Mouse (Mus musculus) C2C12 (cell line): ENCODE measurements at regions not wholly inside any gene's neighbourhood (a gene's known extent, or its start where the extent isn't known, plus 50 kb on each side); places are given as distances from the start of the nearest gene placed in this dataset.
"Not testable (repeated sequence)": the region's sequence is repeated elsewhere in the genome, so short reads cannot be mapped to it uniquely, and the experiment has no call there.

Experiments
- H3K27me3 ChIP-seq: one replicate; pipeline ENCODE4 v1.6.1; 2011; ENCODE audit not compliant: control insufficient read depth, insufficient read depth, insufficient read length
- H3K36me3 ChIP-seq: one replicate; pipeline ENCODE4 v1.6.1; 2011; ENCODE audit not compliant: control insufficient read depth, insufficient read depth
- H3K4me3 ChIP-seq: one replicate; pipeline ENCODE4 v1.5.1; 2011; ENCODE audit warnings: mild to moderate bottlenecking, control low read depth; ENCODE audit not compliant: poor library complexity, insufficient read depth, severe bottlenecking
- H3K79me2 ChIP-seq: one replicate; pipeline ENCODE4 v1.6.1; 2011; ENCODE audit not compliant: control insufficient read depth, insufficient read depth
- H3K79me3 ChIP-seq: one replicate; pipeline ENCODE4 v1.6.1; 2011; ENCODE audit warnings: low read depth, control low read depth
- H3ac ChIP-seq: one replicate; pipeline ENCODE3; 2011; ENCODE audit warnings: low read depth; ENCODE audit not compliant: control insufficient read depth, insufficient read length
- CEBPB ChIP-seq: IDR thresholded peaks from one replicate; pipeline ENCODE4 v1.6.1; 2011; ENCODE audit warnings: low read depth, mild to moderate bottlenecking, control low read depth, moderate library complexity
- CTCF ChIP-seq: IDR thresholded peaks from one replicate; pipeline ENCODE4 v1.5.1; 2011; ENCODE audit not compliant: control insufficient read depth, insufficient read depth, insufficient read length
- FOSL1 ChIP-seq: IDR thresholded peaks from one replicate; pipeline ENCODE4 v1.8.0; 2011; ENCODE audit warnings: mild to moderate bottlenecking, low read length; ENCODE audit not compliant: poor library complexity, insufficient read depth, severe bottlenecking
- MAX ChIP-seq: IDR thresholded peaks from one replicate; pipeline ENCODE4 v1.6.1; 2011; ENCODE audit warnings: mild to moderate bottlenecking, control low read depth
- MYOD1 ChIP-seq: IDR thresholded peaks from one replicate; pipeline ENCODE4 v1.6.1; 2011; ENCODE audit warnings: low read depth; ENCODE audit not compliant: control insufficient read depth, insufficient read length
- MYOG ChIP-seq: IDR thresholded peaks from one replicate; pipeline ENCODE4 v1.6.1; 2011; ENCODE audit not compliant: control insufficient read depth, insufficient read length; ENCODE audit errors: extremely low read depth
- USF1 ChIP-seq: IDR thresholded peaks from one replicate; pipeline ENCODE4 v1.6.1; 2011; ENCODE audit warnings: low read depth, mild to moderate bottlenecking, control low read depth, moderate library complexity

GRCm38 (mm10) chr3:117191903-117192302 is 168.8 kb downstream of the Plppr4 start:
- TF ChIP-seq MAX = no peak
- TF ChIP-seq FOSL1 = no peak
- no peak for TF ChIP-seq CEBPB
- TF ChIP-seq USF1 = no peak
- TF ChIP-seq MYOD1 = no peak
- no peak for TF ChIP-seq MYOG
- Histone ChIP-seq H3K4me3 (no peak overlapping the region), H3ac (no peak overlapping the region), H3K79me3 (no peaks in the 10 kb centered on the region), H3K79me2 (no peaks in the 10 kb centered on the region), H3K36me3 (no peaks in the 10 kb centered on the region), H3K27me3 (no peaks in the 10 kb centered on the region)

GRCm38 (mm10) chr3:117188782-117189500 is 171.7 kb downstream of the Plppr4 start:
- H3ac ChIP-seq = no peak overlapping the region
- H3K79me3 ChIP-seq = no peaks in the 10 kb centered on the region
- TF ChIP-seq CTCF (no peak), MYOD1 (no peak), CEBPB (no peak), USF1 (no peak), MAX (no peak), MYOG (no peak), FOSL1 (no peak)
- no peaks in the 10 kb centered on the region for H3K36me3 ChIP-seq
- no peak overlapping the region for H3K4me3 ChIP-seq
- H3K27me3 ChIP-seq = no peaks in the 10 kb centered on the region
- no peaks in the 10 kb centered on the region for H3K79me2 ChIP-seq

- Histone ChIP-seq H3K4me3 (no peak overlapping the region), H3K36me3 (no peaks in the 10 kb centered on the region), H3K79me2 (no peaks in the 10 kb centered on the region), H3K79me3 (no peaks in the 10 kb centered on the region), H3K27me3 (no peaks in the 10 kb centered on the region), H3ac (no peak overlapping the region)
- TF ChIP-seq MYOD1 (no peak), CEBPB (no peak), CTCF (no peak), USF1 (no peak), MAX (no peak), MYOG (no peak), FOSL1 (no peak)
Measured at GRCm38 (mm10) chr3:117183654-117184184, 177.0 kb downstream of the Plppr4 start.

DNA sequence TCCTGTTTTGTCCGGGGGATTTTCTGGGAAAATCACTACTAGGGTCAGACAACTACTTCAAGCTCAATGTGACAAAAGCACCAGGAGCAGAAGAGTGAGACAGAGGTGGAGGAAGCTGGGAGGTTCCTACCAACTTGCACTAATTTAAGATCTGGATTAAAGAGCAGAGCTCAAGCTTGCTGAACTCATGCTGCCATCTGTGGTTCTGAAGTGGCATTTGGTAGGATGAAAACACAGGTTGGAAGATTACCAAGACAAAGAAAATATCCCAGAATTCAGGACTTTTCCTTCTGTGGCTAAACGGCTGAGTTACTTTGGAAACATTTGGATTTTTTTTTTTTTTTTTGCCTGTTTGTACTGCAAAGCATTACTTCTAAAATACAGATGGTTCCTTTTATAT is 190.9 kb downstream of the Plppr4 start:
- Histone ChIP-seq H3K79me3 (no peaks in the 10 kb centered on the region), H3K36me3 (no peaks in the 10 kb centered on the region), H3K27me3 (no peaks in the 10 kb centered on the region), H3ac (no peak overlapping the region), H3K79me2 (no peaks in the 10 kb centered on the region), H3K4me3 (no peak overlapping the region)
- TF ChIP-seq MAX = no peak

GRCm38 (mm10) chr3:117163046-117163445 is 194.3 kb upstream of the Palmd start:
- H3K79me2 ChIP-seq = no peaks in the 10 kb centered on the region
- no peaks in the 10 kb centered on the region for H3K79me3 ChIP-seq
- no peaks in the 10 kb centered on the region for H3K36me3 ChIP-seq
- H3K4me3 ChIP-seq = no peak overlapping the region
- H3ac ChIP-seq = no peak overlapping the region
- TF ChIP-seq MAX (no peak), CTCF (no peak), MYOG (no peak), MYOD1 (no peak), CEBPB (no peak), USF1 (no peak)
- H3K27me3 ChIP-seq = no peaks in the 10 kb centered on the region

DNA sequence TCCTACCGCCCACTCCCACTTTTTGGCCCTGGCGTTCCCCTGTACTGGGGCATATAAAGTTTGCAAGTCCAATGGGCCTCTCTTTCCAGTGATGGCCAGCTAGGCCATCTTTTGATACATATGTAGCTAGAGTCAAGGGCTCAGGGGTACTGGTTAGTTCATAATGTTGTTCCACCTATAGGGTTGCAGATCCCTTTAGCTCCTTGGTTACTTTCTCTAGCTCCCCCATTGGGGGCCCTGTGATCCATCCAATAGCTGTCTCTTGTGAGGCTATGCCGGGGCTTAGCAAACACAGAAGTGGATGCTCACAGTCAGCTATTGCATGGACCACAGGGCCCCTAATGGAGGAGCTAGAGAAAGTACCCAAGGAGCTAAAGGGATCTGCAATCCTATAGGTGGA is 191.9 kb upstream of the Palmd start:
- H3K36me3 ChIP-seq, H3K79me3 ChIP-seq, H3ac ChIP-seq, H3K79me2 ChIP-seq, H3K27me3 ChIP-seq, H3K4me3 ChIP-seq: not testable (repeated sequence)
